Mouse (Mus musculus): ENCODE measurements around the gene Utrn. TPM values are rescaled to one million over a fixed set of nuclear protein-coding genes. Genes with fewer than 3 reads are reported as not detected.

Gene Utrn
- polyA plus RNA-seq, 1 experiment, result 104 TPM

DNA sequence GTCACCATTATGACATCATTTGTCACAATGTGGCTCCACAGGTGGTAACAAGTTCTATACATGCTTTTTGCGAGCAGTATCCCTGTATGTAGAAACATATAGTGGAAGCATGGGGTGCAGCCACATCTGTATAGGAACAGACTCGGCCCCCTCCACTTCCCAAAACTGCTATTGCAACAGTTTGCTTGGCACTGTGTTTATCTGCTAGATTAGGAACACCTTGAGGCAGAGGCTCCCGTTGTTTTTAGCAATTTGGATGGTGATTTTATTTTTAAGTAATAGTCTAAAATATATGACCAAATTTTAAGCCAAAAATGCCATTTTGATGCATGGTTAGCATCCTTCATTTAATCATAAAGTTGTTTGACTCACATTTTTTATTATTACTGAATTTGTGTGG is 491.4 kb downstream of the Utrn start:
- Histone ChIP-seq H3K4me3 (ENCODE audit: insufficient read depth, low read length) (no peak overlapping the region), H3K4me1 (ENCODE audit: control insufficient read depth, insufficient read depth, low read length) (no peaks in the 10 kb centered on the region), H3K27ac (ENCODE audit: insufficient read depth, low read length) (no peak overlapping the region)
- TF ChIP-seq POLR2A (IDR thresholded peaks at IDR 0.05; ENCODE audit: low read depth, low read length), result no peak
- TF ChIP-seq CTCF (IDR thresholded peaks at IDR 0.05; ENCODE audit: borderline replicate concordance, insufficient read depth, low read length), result no peak

DNA sequence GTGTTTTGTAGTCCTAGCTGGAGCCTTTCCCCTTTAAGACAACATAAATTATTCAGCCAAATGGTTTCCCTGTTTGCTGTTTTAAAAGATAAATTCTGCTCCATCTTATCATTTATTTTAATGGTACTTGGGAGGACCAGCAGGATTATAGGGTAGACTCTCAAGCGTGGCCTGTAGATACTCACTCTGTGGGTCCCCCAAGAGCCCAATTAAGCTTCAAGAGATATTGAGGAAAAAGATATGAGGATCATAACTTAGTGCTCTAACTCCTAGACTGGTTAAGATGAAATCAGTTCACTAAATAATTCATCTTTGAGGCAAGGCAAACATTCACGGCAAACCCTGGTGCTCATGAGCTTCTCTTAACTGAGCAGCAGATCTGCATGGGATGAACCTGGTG is 493.1 kb downstream of the Utrn start:
- no peak overlapping the region for H3K27ac ChIP-seq (ENCODE audit: insufficient read depth, low read length)
- no peak for TF ChIP-seq POLR2A (IDR thresholded peaks at IDR 0.05; ENCODE audit: low read depth, low read length)
- no peak for TF ChIP-seq CTCF (IDR thresholded peaks at IDR 0.05; ENCODE audit: borderline replicate concordance, insufficient read depth, low read length)
- H3K4me3 ChIP-seq (ENCODE audit: insufficient read depth, low read length), result no peak overlapping the region
- H3K4me1 ChIP-seq (ENCODE audit: control insufficient read depth, insufficient read depth, low read length), result no peaks in the 10 kb centered on the region

- no peaks in the 10 kb centered on the region for H3K4me1 ChIP-seq (ENCODE audit: control insufficient read depth, insufficient read depth, low read length)
- no peak overlapping the region for H3K4me3 ChIP-seq (ENCODE audit: insufficient read depth, low read length)
- TF ChIP-seq POLR2A (IDR thresholded peaks at IDR 0.05; ENCODE audit: low read depth, low read length) (no peak), CTCF (IDR thresholded peaks at IDR 0.05; ENCODE audit: borderline replicate concordance, insufficient read depth, low read length) (no peak)
- H3K27ac ChIP-seq (ENCODE audit: insufficient read depth, low read length), result no peak overlapping the region
Measured at GRCm38 (mm10) chr10:12374741-12375140, 494.4 kb downstream of the Utrn start.

- no peak overlapping the region for H3K27ac ChIP-seq (ENCODE audit: insufficient read depth, low read length)
- TF ChIP-seq POLR2A (IDR thresholded peaks at IDR 0.05; ENCODE audit: low read depth, low read length), result no peak
- no peak for TF ChIP-seq CTCF (IDR thresholded peaks at IDR 0.05; ENCODE audit: borderline replicate concordance, insufficient read depth, low read length)
- no peaks in the 10 kb centered on the region for H3K4me1 ChIP-seq (ENCODE audit: control insufficient read depth, insufficient read depth, low read length)
- no peak overlapping the region for H3K4me3 ChIP-seq (ENCODE audit: insufficient read depth, low read length)
Measured at GRCm38 (mm10) chr10:12354556-12354955, 514.6 kb downstream of the Utrn start.

DNA sequence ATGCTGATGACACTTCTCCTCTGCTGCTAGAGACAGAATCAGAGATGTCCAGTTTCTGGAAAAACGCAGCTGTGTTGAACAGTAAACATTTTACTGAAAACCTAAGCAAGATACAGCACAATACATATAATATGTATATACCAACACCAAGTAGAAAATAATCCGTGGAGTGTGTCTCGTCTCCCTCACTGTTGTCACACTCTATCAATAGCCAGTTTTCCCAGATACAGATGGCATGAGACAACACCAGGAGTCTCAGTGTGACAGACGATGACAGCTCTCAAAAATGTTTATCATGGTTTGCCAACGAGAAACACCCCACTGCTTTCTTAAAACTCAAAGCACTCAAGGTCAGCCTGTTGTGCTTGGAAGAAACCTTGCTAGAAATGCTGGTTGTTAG is 515.1 kb downstream of the Utrn start:
- H3K27ac ChIP-seq (ENCODE audit: insufficient read depth, low read length), result no peak overlapping the region
- no peak overlapping the region for H3K4me3 ChIP-seq (ENCODE audit: insufficient read depth, low read length)
- TF ChIP-seq POLR2A (IDR thresholded peaks at IDR 0.05; ENCODE audit: low read depth, low read length), result no peak
- TF ChIP-seq CTCF (IDR thresholded peaks at IDR 0.05; ENCODE audit: borderline replicate concordance, insufficient read depth, low read length), result no peak
- H3K4me1 ChIP-seq (ENCODE audit: control insufficient read depth, insufficient read depth, low read length), result no peaks in the 10 kb centered on the region

DNA sequence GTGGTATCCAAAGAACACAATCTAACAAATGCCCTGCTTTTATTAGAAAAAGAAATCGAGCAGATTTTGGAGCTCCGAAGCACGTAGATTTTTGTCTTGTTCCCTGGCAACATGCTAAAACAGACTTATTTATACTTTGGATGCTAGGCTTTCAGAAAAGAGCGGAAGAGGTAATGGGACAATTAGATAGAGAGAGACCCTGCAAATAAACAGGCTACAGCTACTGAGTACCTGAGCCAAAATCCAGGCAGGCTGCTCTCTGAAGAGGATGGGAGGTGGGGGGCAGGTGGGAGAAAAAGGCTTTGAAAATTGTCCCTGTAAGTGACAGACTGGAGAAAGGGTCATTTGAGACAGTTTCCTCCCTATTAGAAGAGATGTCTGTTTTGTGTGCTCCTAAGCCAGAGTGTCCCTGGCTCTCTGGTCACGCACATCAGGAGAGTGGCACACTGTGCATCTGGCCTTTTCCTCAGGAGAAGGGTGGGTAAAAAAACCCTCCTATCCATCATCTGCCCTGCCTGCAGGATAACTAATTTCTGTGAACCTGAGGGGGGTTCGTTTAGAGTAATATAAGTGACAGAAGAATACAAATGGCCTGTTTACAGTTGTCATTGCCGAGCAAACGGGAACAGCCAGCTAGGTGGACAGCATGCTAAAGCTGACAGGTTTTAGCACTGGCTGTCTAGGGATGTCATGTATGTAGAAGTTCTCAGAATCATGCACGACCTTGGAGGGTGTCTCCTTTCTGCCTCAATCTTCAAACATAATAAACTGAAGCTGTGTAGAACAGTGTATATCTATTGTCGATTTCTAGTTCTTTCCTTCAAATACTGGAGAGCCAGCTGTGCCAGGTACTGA is 529.2 kb downstream of the Utrn start:
- TF ChIP-seq CTCF (IDR thresholded peaks at IDR 0.05; ENCODE audit: borderline replicate concordance, insufficient read depth, low read length) (no peak), POLR2A (IDR thresholded peaks at IDR 0.05; ENCODE audit: low read depth, low read length) (no peak)
- H3K4me3 ChIP-seq (ENCODE audit: insufficient read depth, low read length), result no peak overlapping the region
- no peaks in the 10 kb centered on the region for H3K4me1 ChIP-seq (ENCODE audit: control insufficient read depth, insufficient read depth, low read length)
- H3K27ac ChIP-seq (ENCODE audit: insufficient read depth, low read length), result no peak overlapping the region

DNA sequence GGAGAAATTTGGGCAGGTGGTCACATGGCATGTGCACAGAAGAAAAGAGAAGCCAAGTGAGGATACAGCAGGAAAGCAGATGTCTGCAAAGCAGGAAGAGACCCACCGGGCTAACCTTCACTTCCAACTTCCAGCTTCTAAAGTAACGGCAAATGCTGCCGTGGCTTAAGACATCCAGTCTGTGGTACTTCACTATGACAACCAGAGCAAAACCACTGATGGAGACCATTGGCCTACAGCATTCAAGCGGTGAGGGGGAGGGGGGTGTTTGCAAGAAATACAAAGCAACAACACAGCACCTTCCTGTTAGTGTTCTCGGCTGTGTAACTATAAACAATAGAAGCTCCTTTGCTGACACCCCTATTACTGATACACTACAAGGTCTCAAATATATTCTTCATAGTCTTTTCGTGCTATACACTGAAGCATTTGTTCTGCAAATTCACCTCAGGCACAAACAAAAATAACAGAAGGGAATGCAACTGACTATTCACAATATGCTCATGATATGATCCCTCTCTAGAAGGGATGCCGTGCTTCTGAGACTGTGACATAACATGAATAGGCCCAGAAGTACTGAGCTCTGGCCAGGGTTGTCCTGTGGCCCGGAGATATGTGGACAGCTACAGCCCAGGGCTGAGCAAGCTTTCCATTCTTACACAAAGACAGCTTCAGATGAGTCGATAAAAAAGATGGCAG is 530.0 kb downstream of the Utrn start:
- Histone ChIP-seq H3K27ac (ENCODE audit: insufficient read depth, low read length) (no peak overlapping the region), H3K4me3 (ENCODE audit: insufficient read depth, low read length) (no peak overlapping the region), H3K4me1 (ENCODE audit: control insufficient read depth, insufficient read depth, low read length) (no peaks in the 10 kb centered on the region)
- no peak for TF ChIP-seq CTCF (IDR thresholded peaks at IDR 0.05; ENCODE audit: borderline replicate concordance, insufficient read depth, low read length)
- TF ChIP-seq POLR2A (IDR thresholded peaks at IDR 0.05; ENCODE audit: low read depth, low read length), result no peak

Other genes starting within 250 kb of the Utrn start
- 5.1 and 6.8 TPM in 2 replicates for gene Stx11, start 94.9 kb upstream of the Utrn start, polyA plus RNA-seq (2011; ENCODE audit: insufficient read length, low read depth, missing spikeins)
- 10.4 and 12.0 TPM in 2 replicates for gene Sf3b5, start 136.0 kb upstream of the Utrn start, polyA plus RNA-seq (2011; ENCODE audit: insufficient read length, low read depth, missing spikeins)
- 37.7 and 144 TPM in 2 replicates for gene Plagl1, start 191.1 kb upstream of the Utrn start, polyA plus RNA-seq (2011; ENCODE audit: insufficient read length, low read depth, missing spikeins)